ENCODE assay signal across 8 mouse cellular contexts in genomic region chr19:8897865-8898495, GRCm38 (mm10). TPM values are rescaled to one million over a fixed set of nuclear protein-coding genes. Genes with fewer than 3 reads are reported as not detected.
DNase-seq lines count a peak whose midpoint lies in the region; ATAC-seq and TF ChIP-seq lines count a peak whose summit lies in the region.

Ganab (plus strand) TSS chr19:8898071.

- no peak for TF ChIP-seq EP300 in ES-Bruce4 (IDR thresholded peaks at IDR 0.05; ENCODE audit: insufficient read depth, low read depth, low read length)

- under 1% methylated on average over 47 of the region's 53 CpGs for WGBS in forebrain, embryonic 14.5 days
- under 1% methylated on average over 52 of the region's 53 CpGs for WGBS in neural tube, embryonic 15.5 days

- H3K9me3 ChIP-seq in ES-Bruce4 (replicated peaks; ENCODE audit: control insufficient read depth, insufficient read depth, low read length, poor library complexity, severe bottlenecking), result no peaks in the 10 kb centered on the region
- H3K9me3 ChIP-seq in forebrain, embryonic 14.5 days (replicated peaks; ENCODE audit: control insufficient read depth, low read length), result no peaks in the 10 kb centered on the region
- H3K9me3 ChIP-seq in neural tube, embryonic 15.5 days (replicated peaks), result no peaks in the 10 kb centered on the region

- peak within 1 kb of the TSS; percentile 94 for H3K9ac ChIP-seq in ES-Bruce4 (ENCODE audit: low read depth, poor library complexity, severe bottlenecking)
- H3K9ac ChIP-seq in forebrain, embryonic 14.5 days (ENCODE audit: low read length), result peak within 1 kb of the TSS; percentile 80
- peak within 1 kb of the TSS; percentile 83 for H3K9ac ChIP-seq in neural tube, embryonic 15.5 days (replicated peaks)

- H3K4me1 ChIP-seq in ES-Bruce4 (ENCODE audit: control insufficient read depth, insufficient read depth, low read length), result no peaks in the 10 kb centered on the region
- H3K4me1 ChIP-seq in forebrain, embryonic 14.5 days (ENCODE audit: control insufficient read depth, insufficient read depth, low read length), result peaks cover 24% of the 10 kb centered on the region
- H3K4me1 ChIP-seq in neural tube, embryonic 15.5 days, result peaks cover 51% of the 10 kb centered on the region

- H3K4me3 ChIP-seq in ES-Bruce4 (ENCODE audit: low read depth, low read length), result peak within 1 kb of the TSS; percentile 93
- peak within 1 kb of the TSS; percentile 88 for H3K4me3 ChIP-seq in forebrain, embryonic 14.5 days (ENCODE audit: low read depth, low read length)
- H3K4me3 ChIP-seq in neural tube, embryonic 15.5 days (replicated peaks), result peak within 1 kb of the TSS; percentile 64

- H3K27me3 ChIP-seq in ES-Bruce4 (ENCODE audit: control insufficient read depth, insufficient read depth, low read length, poor library complexity, severe bottlenecking), result no peaks in the 10 kb centered on the region
- H3K27me3 ChIP-seq in forebrain, embryonic 14.5 days (replicated peaks; ENCODE audit: control insufficient read depth, insufficient read depth, low read length), result no peaks in the 10 kb centered on the region
- no peaks in the 10 kb centered on the region for H3K27me3 ChIP-seq in neural tube, embryonic 15.5 days (replicated peaks)

- ATAC-seq in cerebellum, adult (ENCODE audit: insufficient number of reproducible peaks, low FRiP score, low TSS enrichment), result peak; percentile 97
- peak; percentile 99 for ATAC-seq in forebrain, embryonic 14.5 days
- ATAC-seq in neural tube, embryonic 15.5 days (ENCODE audit: low FRiP score), result peak; percentile 98

- peak within 1 kb of the TSS; percentile 60 for H3K27ac ChIP-seq in ES-Bruce4 (ENCODE audit: insufficient read depth, low read length)
- peak within 1 kb of the TSS; percentile 74 for H3K27ac ChIP-seq in forebrain, embryonic 14.5 days (ENCODE audit: low read depth, low read length)
- peak within 1 kb of the TSS; percentile 87 for H3K27ac ChIP-seq in neural tube, embryonic 15.5 days (replicated peaks)

- no peak for TF ChIP-seq CTCF in ES-Bruce4 (IDR thresholded peaks at IDR 0.05; ENCODE audit: low read depth, low read length)

- peak; percentile 99 for DNase-seq in forebrain, embryonic 14.5 days (ENCODE audit: low spot score)
- peak; percentile 94 to 95 for DNase-seq in heart, postnatal 14 days
- peak; percentile 97 for DNase-seq in layer of hippocampus, adult 11-12 months (ENCODE audit: low spot score)
- peak; percentile 97 to 98 for DNase-seq in lung, adult 18-20 months
- DNase-seq in testis, postnatal 14 days (ENCODE audit: low spot score), result peak; percentile 97

- TF ChIP-seq POLR2A in ES-Bruce4 (IDR thresholded peaks at IDR 0.05; ENCODE audit: insufficient read depth, low read length), result peak; percentile 68

- peaks cover 26% of the 10 kb centered on the region for H3K36me3 ChIP-seq in ES-Bruce4 (ENCODE audit: control insufficient read depth, insufficient read depth, low read length, poor library complexity, severe bottlenecking)
- peaks cover 32% of the 10 kb centered on the region for H3K36me3 ChIP-seq in forebrain, embryonic 14.5 days (ENCODE audit: control insufficient read depth, insufficient read depth, low read length)
- peaks cover 24% of the 10 kb centered on the region for H3K36me3 ChIP-seq in neural tube, embryonic 15.5 days

- intact Hi-C loops in heart, postnatal 14 days (cut with DNase I), result loop anchor here (2.0 kb wide), 1 partner anchor 23 kb away; the partner anchor contains the start of gene B3gat3

- H3K4me2 ChIP-seq in forebrain, embryonic 14.5 days (ENCODE audit: low read length), result peak within 1 kb of the TSS; percentile 94
- peak within 1 kb of the TSS; percentile 75 for H3K4me2 ChIP-seq in neural tube, embryonic 15.5 days

RNA-seq across cellular contexts. Expression of gene Ganab, which starts in this region (rescaled TPM):
- polyA plus RNA-seq in ES-Bruce4 (2011; ENCODE audit: insufficient read depth, insufficient read length, low read depth, missing spikeins), result 183 and 184 TPM in 2 replicates
- polyA plus RNA-seq in forebrain, embryonic 14.5 days (2014; fragmentation: Nextera tagmentation; extraction: Ambion mirVana), result 73.3 and 78.9 TPM in 2 replicates
- 10 to 100 TPM; 60.6 to 63.7 TPM for total RNA-seq in heart, postnatal 14 days (2021)
- polyA plus RNA-seq in neural tube, embryonic 15.5 days (2015; fragmentation: Nextera tagmentation; extraction: Ambion mirVana), result 75.4 and 82.2 TPM in 2 replicates

Comparison
In these comparisons a context has a peak if more than half of its experiments do, and no peak if none do; other contexts are left out.
1. Peak in every context shown above with its lines: DNase-seq, ATAC-seq, H3K4me3 ChIP-seq and H3K27ac ChIP-seq.